Comparison of ENCODE assay signal across 19 mouse cellular contexts in the genomic region with DNA sequence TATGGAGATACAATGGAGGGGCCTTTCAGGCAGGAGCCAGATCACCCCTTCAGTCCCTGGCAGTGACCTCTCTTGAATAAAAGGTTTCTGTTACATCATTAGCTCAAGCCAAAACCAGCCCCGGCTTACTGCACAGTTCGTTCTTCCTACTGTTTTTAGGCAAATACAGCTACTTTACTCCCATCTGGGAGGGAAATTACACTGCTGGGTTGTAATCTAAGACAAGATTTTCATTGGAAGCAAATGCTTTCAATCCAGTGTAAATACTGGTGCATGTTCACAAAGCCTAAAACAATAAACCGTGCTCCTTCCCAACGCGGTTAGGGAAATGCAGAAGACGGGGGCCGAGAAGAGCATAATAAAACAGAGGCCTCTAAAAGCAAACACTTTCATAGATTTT.
DNase-seq lines count a peak whose midpoint lies in the region; ATAC-seq lines count a peak whose summit lies in the region.
"Had no signal": no experiment of that assay in that cellular context is flagged by ENCODE, and none has a peak within 500 bp of the region (broad histone marks: within the 10 kb centered on the region; RNA-seq: fewer than 3 reads in every experiment).

No protein-coding gene starts in this region.

- H3K9ac ChIP-seq in intestine, embryonic 14.5 days (ENCODE audit: low read length), result no peak overlapping the region
- no peak overlapping the region for H3K9ac ChIP-seq in intestine, embryonic 16.5 days (ENCODE audit: low read depth, low read length)
- no peak overlapping the region for H3K9ac ChIP-seq in hindbrain, embryonic 16.5 days (ENCODE audit: low read depth, low read length)
- H3K9ac ChIP-seq: forebrain, embryonic 15.5 days; liver, embryonic 12.5 days had no signal

- no peak for ATAC-seq in intestine, embryonic 14.5 days (replicated peaks; ENCODE audit: low FRiP score, low TSS enrichment, low read depth)
- ATAC-seq in intestine, embryonic 16.5 days, result no peak
- no peak for ATAC-seq in hindbrain, embryonic 16.5 days
- ATAC-seq: activated CD4-positive, CD25-positive, alpha-beta regulatory T cell, adult 4 months; CD4-positive, CD25-positive, alpha-beta regulatory T cell, adult 4 months; forebrain, embryonic 15.5 days; intestine, postnatal 0 days; liver, embryonic 12.5 days had no signal

- no peak overlapping the region for H3K4me3 ChIP-seq in intestine, embryonic 14.5 days (ENCODE audit: low read depth, low read length)
- H3K4me3 ChIP-seq in intestine, embryonic 16.5 days (ENCODE audit: low read length), result no peak overlapping the region
- H3K4me3 ChIP-seq in embryonic facial prominence, embryonic 10.5 days, result no peak overlapping the region
- no peak overlapping the region for H3K4me3 ChIP-seq in hindbrain, embryonic 16.5 days (ENCODE audit: low read length)
- H3K4me3 ChIP-seq: forebrain, embryonic 15.5 days; liver, embryonic 12.5 days had no signal

- H3K4me1 ChIP-seq in intestine, embryonic 14.5 days (replicated peaks; ENCODE audit: control insufficient read depth, insufficient read depth, low read length), result peaks cover 36% of the 10 kb centered on the region
- peaks cover 8% of the 10 kb centered on the region for H3K4me1 ChIP-seq in intestine, embryonic 16.5 days (ENCODE audit: control insufficient read depth, insufficient read depth, low read length)
- H3K4me1 ChIP-seq in embryonic facial prominence, embryonic 10.5 days, result peaks cover 62% of the 10 kb centered on the region
- H3K4me1 ChIP-seq in hindbrain, embryonic 16.5 days (ENCODE audit: control insufficient read depth, insufficient read depth, low read depth, low read length), result peaks cover 22% of the 10 kb centered on the region

- peak; percentile 39 for DNase-seq in embryo, embryonic 11 days
- DNase-seq in embryo, embryonic 10 days (ENCODE audit: low spot score), result no peak
- peak; percentile 50 for DNase-seq in intestine, embryonic 14.5 days (ENCODE audit: low spot score)
- no peak for DNase-seq in embryonic facial prominence, embryonic 10.5 days (ENCODE audit: low spot score)
- no peak for DNase-seq in left cerebral cortex, adult 8-10 months (ENCODE audit: low spot score in 2 of 2)
- DNase-seq in ovary, postnatal 36 days (ENCODE audit: low spot score), result no peak
- DNase-seq: adrenal gland, postnatal 14 days; cerebellum, postnatal 10 days; gastrocnemius, postnatal 36 days; lung, adult 2 months; lung, postnatal 4 days; thymus, postnatal 14 days had no signal

- no peak overlapping the region for H3K4me2 ChIP-seq in intestine, embryonic 14.5 days (ENCODE audit: low read length)
- H3K4me2 ChIP-seq in intestine, embryonic 16.5 days (ENCODE audit: low read depth, low read length), result no peak overlapping the region
- no peak overlapping the region for H3K4me2 ChIP-seq in hindbrain, embryonic 16.5 days (ENCODE audit: low read length)
- H3K4me2 ChIP-seq: forebrain, embryonic 15.5 days; liver, embryonic 12.5 days had no signal

- H3K9me3 ChIP-seq in intestine, embryonic 14.5 days (ENCODE audit: control insufficient read depth, low read length), result no peaks in the 10 kb centered on the region
- H3K9me3 ChIP-seq in intestine, embryonic 16.5 days (ENCODE audit: control insufficient read depth, low read length), result no peaks in the 10 kb centered on the region
- H3K9me3 ChIP-seq in embryonic facial prominence, embryonic 10.5 days, result no peaks in the 10 kb centered on the region
- H3K9me3 ChIP-seq in hindbrain, embryonic 16.5 days (ENCODE audit: control insufficient read depth, low read length), result no peaks in the 10 kb centered on the region
- H3K9me3 ChIP-seq: forebrain, embryonic 15.5 days; liver, embryonic 12.5 days had no signal

- no peaks in the 10 kb centered on the region for H3K27me3 ChIP-seq in intestine, embryonic 14.5 days (replicated peaks; ENCODE audit: control insufficient read depth, insufficient read depth, low read length)
- no peaks in the 10 kb centered on the region for H3K27me3 ChIP-seq in intestine, embryonic 16.5 days (replicated peaks; ENCODE audit: control insufficient read depth, insufficient read depth, low read length)
- H3K27me3 ChIP-seq in embryonic facial prominence, embryonic 10.5 days (replicated peaks; ENCODE audit: low read depth, poor library complexity, severe bottlenecking), result peaks cover 5% of the 10 kb centered on the region; the same call in 1 of the 2 replicates
- no peaks in the 10 kb centered on the region for H3K27me3 ChIP-seq in hindbrain, embryonic 16.5 days (replicated peaks; ENCODE audit: control insufficient read depth, insufficient read depth, low read length)
- H3K27me3 ChIP-seq: forebrain, embryonic 15.5 days; liver, embryonic 12.5 days had no signal

- 38% methylated on average over 7 of the region's 7 CpGs for WGBS in intestine, embryonic 14.5 days
- WGBS in intestine, embryonic 16.5 days, result 51% methylated on average over 7 of the region's 7 CpGs
- 31% methylated on average over 7 of the region's 7 CpGs for WGBS in embryonic facial prominence, embryonic 10.5 days
- 55% methylated on average over 7 of the region's 7 CpGs for WGBS in hindbrain, embryonic 16.5 days

- H3K36me3 ChIP-seq in intestine, embryonic 14.5 days (ENCODE audit: control insufficient read depth, insufficient read depth, low read length), result peaks cover 36% of the 10 kb centered on the region
- no peaks in the 10 kb centered on the region for H3K36me3 ChIP-seq in intestine, embryonic 16.5 days (ENCODE audit: control insufficient read depth, insufficient read depth, low read length)
- H3K36me3 ChIP-seq in embryonic facial prominence, embryonic 10.5 days (replicated peaks), result peaks cover 8% of the 10 kb centered on the region
- H3K36me3 ChIP-seq in hindbrain, embryonic 16.5 days (ENCODE audit: control insufficient read depth, insufficient read depth, low read length), result no peaks in the 10 kb centered on the region
- H3K36me3 ChIP-seq: forebrain, embryonic 15.5 days; liver, embryonic 12.5 days had no signal

- H3K27ac ChIP-seq in intestine, embryonic 14.5 days (ENCODE audit: low read depth), result no peak overlapping the region
- H3K27ac ChIP-seq in intestine, embryonic 16.5 days (ENCODE audit: low read length), result no peak overlapping the region
- H3K27ac ChIP-seq in embryonic facial prominence, embryonic 10.5 days (replicated peaks), result peak overlapping the region; percentile 37; the same call in 1 of the 2 replicates
- peak overlapping the region; percentile 37; the same call in 1 of the 2 replicates for H3K27ac ChIP-seq in hindbrain, embryonic 16.5 days (ENCODE audit: low read depth, low read length)
- H3K27ac ChIP-seq: forebrain, embryonic 15.5 days; liver, embryonic 12.5 days had no signal

Comparison
In these comparisons a context has a peak if more than half of its experiments do, and no peak if none do; other contexts are left out.
1. DNase-seq: peak in embryo, embryonic 11 days (single experiment) and intestine, embryonic 14.5 days (single experiment); none in embryo, embryonic 10 days (single experiment), embryonic facial prominence, embryonic 10.5 days (single experiment), left cerebral cortex, adult 8-10 months (0 of 2) and ovary, postnatal 36 days (single experiment).
2. H3K27ac ChIP-seq: peak in embryonic facial prominence, embryonic 10.5 days (single experiment) and hindbrain, embryonic 16.5 days (single experiment); none in intestine, embryonic 14.5 days (single experiment) and intestine, embryonic 16.5 days (single experiment).